Mouse (Mus musculus) midbrain, embryonic 12.5 days (tissue): ENCODE data around the gene Olfr1373. TPM values are rescaled to one million over a fixed set of nuclear protein-coding genes. Genes with fewer than 3 reads are reported as not detected.
"Not testable (repeated sequence)": the region's sequence is repeated elsewhere in the genome, so short reads cannot be mapped to it uniquely, and the experiment has no call there.

Experiments used
- ATAC-seq: fragments of 200-750 bp; cut with Nextera tagmentation; 2 replicates; pipeline ENCODE4 v1.8.0; 2017; ENCODE audit warnings: low read depth, moderate TSS enrichment, moderate library complexity; ENCODE audit not compliant: low FRiP score
- H3K27ac ChIP-seq: fragments of 300-500 bp; sonication (generic); replicated peaks from 2 replicates; pipeline ENCODE4 v1.5.1; 2016; ENCODE audit warnings: mild to moderate bottlenecking
- H3K27me3 ChIP-seq: fragments of 300-500 bp; sonication (generic); 2 replicates; pipeline ENCODE4 v1.6.1; 2016; ENCODE audit warnings: mild to moderate bottlenecking
- H3K36me3 ChIP-seq: fragments of 300-500 bp; sonication (generic); 2 replicates; pipeline ENCODE4 v1.6.1; 2016
- H3K4me1 ChIP-seq: fragments of 300-500 bp; sonication (generic); 2 replicates; pipeline ENCODE4 v1.6.1; 2016
- H3K4me2 ChIP-seq: fragments of 300-500 bp; sonication (generic); replicated peaks from 2 replicates; pipeline ENCODE4 v1.6.1; 2016; ENCODE audit warnings: mild to moderate bottlenecking, moderate library complexity
- H3K4me3 ChIP-seq: fragments of 300-500 bp; sonication (generic); 2 replicates; pipeline ENCODE4 v1.5.1; 2016; ENCODE audit warnings: mild to moderate bottlenecking
- H3K9ac ChIP-seq: fragments of 300-500 bp; sonication (generic); replicated peaks from 2 replicates; pipeline ENCODE4 v1.6.1; 2016; ENCODE audit warnings: mild to moderate bottlenecking, moderate library complexity
- H3K9me3 ChIP-seq: fragments of 300-500 bp; sonication (generic); 2 replicates; pipeline ENCODE4 v1.6.1; 2016; ENCODE audit warnings: mild to moderate bottlenecking
- WGBS: fragments of 180-500 bp; shearing (Covaris S2); methylation state at CpG from one replicate; pipeline ENCODE4 v1.1.7; 2016; 5-methylcytosine and 5-hydroxymethylcytosine counted together
- polyA plus RNA-seq: library from polyadenylated mRNA; unstranded; fragments of >200 nt; fragmentation: Nextera tagmentation; extraction: Ambion mirVana; gene quantifications from 2 replicates; pipeline ENCODE4 v1.2.1, GENCODE M21; 2016

Gene Olfr1373
- not detected in 2 replicates for polyA plus RNA-seq

DNA sequence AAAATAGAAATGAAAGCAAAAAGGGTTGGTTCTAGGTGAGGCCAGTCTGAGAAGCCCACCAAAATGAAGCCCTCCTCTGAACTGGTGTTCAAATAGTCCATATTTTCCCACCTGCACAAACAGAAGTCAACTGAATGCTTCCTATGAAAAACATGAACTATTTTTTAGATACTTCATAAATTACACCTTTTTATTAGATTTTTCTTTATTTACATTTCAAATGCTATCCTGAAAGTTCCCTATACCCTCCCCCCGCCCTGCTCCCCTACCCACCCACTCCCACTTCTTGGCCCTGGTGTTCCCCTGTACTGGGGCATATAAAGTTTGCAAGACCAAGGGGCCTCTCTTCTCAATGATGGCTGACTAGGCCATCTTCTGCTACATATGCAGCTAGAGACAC, at the start of gene Olfr1373:
Gene Olfr1373 (minus strand): TSS at position 101 of the 400 bp plus-strand sequence.
- not testable (repeated sequence) for H3K36me3 ChIP-seq, H3K4me3 ChIP-seq, H3K9me3 ChIP-seq, H3K4me2 ChIP-seq, ATAC-seq, H3K4me1 ChIP-seq, H3K9ac ChIP-seq, H3K27ac ChIP-seq, H3K27me3 ChIP-seq
- WGBS: 93% methylated on average over 1 of the region's 1 CpGs

DNA sequence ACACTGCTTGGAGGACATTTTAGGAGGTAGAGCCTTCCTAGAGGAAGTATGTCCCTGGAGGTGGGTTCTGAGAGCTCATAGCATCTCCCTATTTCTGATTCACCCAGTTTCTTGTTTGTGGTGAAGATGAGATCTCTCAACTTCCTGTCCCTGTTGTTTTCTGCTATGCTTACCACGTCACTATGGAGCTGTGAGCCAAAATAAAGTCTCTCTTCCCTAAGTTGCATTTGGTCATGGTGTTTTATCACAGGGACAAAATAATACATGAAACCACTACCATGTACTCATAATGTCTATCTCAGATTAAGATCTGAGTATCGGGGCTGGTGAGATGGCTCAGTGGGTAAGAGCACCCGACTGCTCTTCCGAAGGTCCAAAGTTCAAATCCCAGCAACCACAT, 35.3 kb upstream of the Olfr1373 start:
- H3K9me3 ChIP-seq, H3K36me3 ChIP-seq, H3K9ac ChIP-seq, H3K27ac ChIP-seq, H3K4me2 ChIP-seq, ATAC-seq, H3K4me1 ChIP-seq, H3K27me3 ChIP-seq, H3K4me3 ChIP-seq: not testable (repeated sequence)
- WGBS: 90% methylated on average over 4 of the region's 4 CpGs

DNA sequence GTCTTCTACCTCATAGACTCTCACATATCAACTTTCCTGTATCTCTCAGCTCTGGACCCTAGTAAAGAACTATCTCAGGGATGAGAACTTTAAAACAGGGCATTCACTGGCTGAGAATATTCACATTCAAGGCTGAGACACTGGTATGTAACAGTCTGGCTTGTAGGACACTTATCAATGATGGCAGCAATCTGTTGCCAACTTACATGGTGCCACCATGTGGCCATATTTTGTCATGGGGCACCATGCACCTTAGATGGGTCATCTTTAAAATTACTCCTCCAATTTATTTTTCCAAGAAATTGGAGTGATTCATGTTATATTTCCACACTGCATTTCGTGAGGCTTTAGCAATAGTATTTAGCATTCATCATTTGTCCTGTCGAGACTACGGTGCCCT, 34.6 kb upstream of the Olfr1373 start:
- H3K4me1 ChIP-seq, H3K36me3 ChIP-seq, ATAC-seq, H3K9ac ChIP-seq, H3K27me3 ChIP-seq, H3K9me3 ChIP-seq, H3K4me2 ChIP-seq, H3K4me3 ChIP-seq, H3K27ac ChIP-seq: not testable (repeated sequence)
- 100% methylated on average over 2 of the region's 3 CpGs for WGBS

DNA sequence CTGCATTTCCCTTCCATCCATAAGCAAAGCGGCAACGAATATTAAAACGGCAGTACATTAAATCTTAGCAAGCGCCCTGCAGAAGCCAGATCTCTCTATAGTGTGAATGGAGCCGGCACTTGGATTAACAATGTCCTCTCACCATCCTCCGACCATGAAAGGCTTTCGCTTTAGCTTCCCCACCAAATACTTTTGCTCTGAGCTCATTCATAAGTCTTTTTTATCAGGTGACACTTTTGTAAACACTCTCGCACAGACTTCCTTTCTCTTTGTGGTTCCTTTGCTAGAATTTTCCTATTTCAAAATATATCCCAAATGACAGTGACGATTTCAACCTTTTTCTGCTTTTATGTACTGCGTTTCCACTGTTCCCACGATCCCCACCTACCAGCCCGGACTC, 23.1 kb upstream of the Olfr1373 start:
- H3K36me3 ChIP-seq: no peaks in the 10 kb centered on the region
- peak overlapping the region; percentile 66 for H3K4me2 ChIP-seq
- H3K27ac ChIP-seq: no peak overlapping the region
- peaks cover 60% of the 10 kb centered on the region for H3K27me3 ChIP-seq
- H3K9me3 ChIP-seq: no peaks in the 10 kb centered on the region
- no peak overlapping the region for H3K9ac ChIP-seq
- WGBS: 24% methylated on average over 12 of the region's 12 CpGs
- H3K4me3 ChIP-seq: peak overlapping the region; percentile 43
- H3K4me1 ChIP-seq: 0 out of 2 replicates have a peak, but pooled peaks cover 4% of the 10 kb centered on the region
- no peak for ATAC-seq

DNA sequence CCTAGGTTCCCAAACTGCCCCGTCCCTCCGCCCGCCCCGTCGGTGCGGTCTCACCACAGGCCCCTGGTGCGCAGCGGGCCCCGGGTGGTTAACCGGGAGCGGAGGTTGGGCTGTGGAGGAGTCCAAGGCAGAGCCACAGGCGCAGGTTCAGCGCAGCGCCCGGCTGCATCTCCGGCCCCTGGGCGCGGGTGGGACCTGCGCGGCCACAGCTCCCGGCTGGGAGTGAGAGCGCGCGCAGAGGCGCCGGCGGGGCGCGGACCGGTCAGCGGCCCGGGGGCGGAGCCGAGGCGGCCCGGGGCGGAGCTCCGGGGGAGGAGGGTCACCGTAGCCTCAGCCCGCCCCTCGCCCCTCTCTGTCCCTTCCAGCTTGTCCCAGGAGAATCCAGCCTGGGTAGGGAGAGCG, 22.6 kb upstream of the Olfr1373 start:
- under 1% methylated on average over 35 of the region's 42 CpGs for WGBS
- H3K27me3 ChIP-seq: peaks cover 60% of the 10 kb centered on the region
- H3K9me3 ChIP-seq, H3K9ac ChIP-seq, H3K36me3 ChIP-seq, H3K27ac ChIP-seq, H3K4me1 ChIP-seq: not testable (repeated sequence)
- peak overlapping the region; percentile 66 for H3K4me2 ChIP-seq
- peak; percentile 75 for ATAC-seq
- peak overlapping the region; percentile 43 for H3K4me3 ChIP-seq

DNA sequence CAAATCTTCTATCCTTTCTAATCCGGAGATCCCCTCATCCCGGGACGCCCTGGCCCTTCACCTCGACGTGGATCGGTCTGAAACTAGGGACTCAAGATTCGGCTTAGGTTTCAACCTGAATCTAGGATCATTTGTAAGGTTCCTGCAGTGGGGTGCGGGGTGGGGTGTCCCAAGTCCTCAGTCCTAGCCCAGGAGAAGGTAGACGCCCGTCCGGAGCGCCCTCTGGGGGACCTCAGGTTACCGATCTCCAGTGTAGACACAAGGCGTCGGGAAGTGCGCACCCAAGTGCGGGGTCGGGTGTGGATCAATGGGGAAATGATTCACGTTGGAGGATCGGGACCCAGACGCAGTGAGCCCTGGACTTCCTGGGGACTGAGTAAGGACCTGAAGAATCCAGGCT, 21.8 kb upstream of the Olfr1373 start:
- no peaks in the 10 kb centered on the region for H3K36me3 ChIP-seq
- H3K9ac ChIP-seq: no peak overlapping the region
- H3K27me3 ChIP-seq: peaks cover 60% of the 10 kb centered on the region
- ATAC-seq: no peak
- 0 out of 2 replicates have a peak, but pooled peaks cover 4% of the 10 kb centered on the region for H3K4me1 ChIP-seq
- no peak overlapping the region for H3K27ac ChIP-seq
- H3K4me3 ChIP-seq: no peak overlapping the region
- WGBS: 2% methylated on average over 21 of the region's 21 CpGs
- peak overlapping the region; percentile 17; the same call in 1 of the 2 replicates for H3K4me2 ChIP-seq
- no peaks in the 10 kb centered on the region for H3K9me3 ChIP-seq

DNA sequence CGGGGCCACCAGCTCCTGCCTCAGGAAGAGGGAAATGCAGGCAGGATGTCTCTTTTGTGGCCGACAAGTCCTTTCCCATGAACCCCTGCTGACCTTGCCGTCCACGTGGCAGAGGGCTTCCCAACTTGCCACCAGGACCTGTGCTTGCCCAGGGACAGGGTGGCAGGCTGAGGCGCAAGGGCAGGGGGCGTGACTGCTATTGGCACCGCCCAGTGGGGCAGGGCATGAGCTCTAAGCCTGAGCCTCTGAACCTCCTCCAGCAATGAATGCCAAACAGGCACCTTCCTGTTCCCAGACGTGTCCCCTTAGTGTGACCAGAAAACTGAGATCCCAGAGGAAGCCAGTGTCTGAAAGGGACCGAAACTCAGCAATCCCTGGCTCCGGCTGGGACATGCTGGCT, 18.6 kb upstream of the Olfr1373 start:
- ATAC-seq: no peak
- 43% methylated on average over 10 of the region's 10 CpGs for WGBS
- Histone ChIP-seq H3K4me1 (0 out of 2 replicates have a peak, but pooled peaks cover 4% of the 10 kb centered on the region), H3K4me2 (no peak overlapping the region), H3K36me3 (no peaks in the 10 kb centered on the region), H3K9me3 (no peaks in the 10 kb centered on the region), H3K27ac (no peak overlapping the region), H3K27me3 (peaks cover 42% of the 10 kb centered on the region), H3K4me3 (no peak overlapping the region), H3K9ac (no peak overlapping the region)

DNA sequence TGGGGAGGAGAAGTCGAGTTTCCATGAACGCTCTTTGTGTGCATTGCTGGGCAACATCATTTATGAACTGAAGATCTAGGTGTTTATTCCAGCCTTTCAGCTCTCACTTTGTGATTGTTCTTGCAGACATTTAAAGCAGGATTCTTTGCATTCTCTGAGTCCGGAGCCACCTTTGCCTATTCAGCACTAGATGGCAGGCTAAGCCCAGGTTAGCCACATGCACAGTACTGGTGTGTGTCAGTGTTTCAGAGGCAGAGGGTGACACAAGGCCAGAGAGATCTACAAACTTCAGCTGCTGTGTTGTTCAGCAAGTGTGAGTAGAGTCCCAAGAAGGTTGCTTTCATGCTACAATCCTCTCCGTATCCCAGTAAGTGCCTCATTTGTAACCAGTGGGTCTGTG, 1.7 kb downstream of the Olfr1373 start:
- not testable (repeated sequence) for H3K4me1 ChIP-seq, H3K36me3 ChIP-seq, H3K4me2 ChIP-seq, H3K9me3 ChIP-seq, H3K27me3 ChIP-seq, H3K9ac ChIP-seq, H3K27ac ChIP-seq, H3K4me3 ChIP-seq, ATAC-seq
- WGBS: 49% methylated on average over 4 of the region's 4 CpGs

DNA sequence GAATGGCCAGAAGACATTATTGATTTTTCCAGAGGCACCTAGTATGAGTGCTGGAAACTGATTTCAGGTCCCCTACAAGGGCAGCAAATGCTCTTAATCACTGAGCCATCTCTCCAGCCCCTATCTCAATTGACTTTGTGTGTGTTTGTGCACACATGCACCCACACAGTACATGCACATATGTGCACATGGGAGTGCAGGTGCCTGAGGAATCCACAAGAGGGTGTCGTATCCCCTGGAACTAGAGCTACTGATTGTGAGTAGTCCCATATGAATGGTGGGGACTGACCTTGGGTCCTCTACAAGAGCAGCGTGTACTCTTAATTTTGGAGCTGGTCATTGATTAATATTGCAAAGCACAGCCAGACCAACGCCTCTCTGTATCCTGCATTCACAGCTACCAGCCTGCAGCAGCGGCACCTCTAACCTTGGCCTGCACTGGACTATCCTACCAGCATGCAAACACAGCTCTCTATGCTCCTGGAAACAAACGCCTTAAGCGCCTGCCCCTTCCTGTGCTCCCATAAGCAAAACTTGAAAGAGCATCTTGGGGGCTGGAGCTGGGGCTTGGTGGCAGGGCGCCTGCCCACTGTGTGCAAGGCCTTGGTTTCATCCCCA, 14.8 kb downstream of the Olfr1373 start:
- 86% methylated on average over 7 of the region's 7 CpGs for WGBS
- H3K36me3 ChIP-seq: 0 out of 2 replicates have a peak, but pooled peaks cover 1% of the 10 kb centered on the region
- H3K9me3 ChIP-seq: peaks cover 8% of the 10 kb centered on the region; the same call in 1 of the 2 replicates
- no peak overlapping the region for H3K4me2 ChIP-seq
- H3K27me3 ChIP-seq: no peaks in the 10 kb centered on the region
- no peak overlapping the region for H3K9ac ChIP-seq
- no peak overlapping the region for H3K27ac ChIP-seq
- no peaks in the 10 kb centered on the region for H3K4me1 ChIP-seq
- ATAC-seq: no peak
- H3K4me3 ChIP-seq: no peak overlapping the region

DNA sequence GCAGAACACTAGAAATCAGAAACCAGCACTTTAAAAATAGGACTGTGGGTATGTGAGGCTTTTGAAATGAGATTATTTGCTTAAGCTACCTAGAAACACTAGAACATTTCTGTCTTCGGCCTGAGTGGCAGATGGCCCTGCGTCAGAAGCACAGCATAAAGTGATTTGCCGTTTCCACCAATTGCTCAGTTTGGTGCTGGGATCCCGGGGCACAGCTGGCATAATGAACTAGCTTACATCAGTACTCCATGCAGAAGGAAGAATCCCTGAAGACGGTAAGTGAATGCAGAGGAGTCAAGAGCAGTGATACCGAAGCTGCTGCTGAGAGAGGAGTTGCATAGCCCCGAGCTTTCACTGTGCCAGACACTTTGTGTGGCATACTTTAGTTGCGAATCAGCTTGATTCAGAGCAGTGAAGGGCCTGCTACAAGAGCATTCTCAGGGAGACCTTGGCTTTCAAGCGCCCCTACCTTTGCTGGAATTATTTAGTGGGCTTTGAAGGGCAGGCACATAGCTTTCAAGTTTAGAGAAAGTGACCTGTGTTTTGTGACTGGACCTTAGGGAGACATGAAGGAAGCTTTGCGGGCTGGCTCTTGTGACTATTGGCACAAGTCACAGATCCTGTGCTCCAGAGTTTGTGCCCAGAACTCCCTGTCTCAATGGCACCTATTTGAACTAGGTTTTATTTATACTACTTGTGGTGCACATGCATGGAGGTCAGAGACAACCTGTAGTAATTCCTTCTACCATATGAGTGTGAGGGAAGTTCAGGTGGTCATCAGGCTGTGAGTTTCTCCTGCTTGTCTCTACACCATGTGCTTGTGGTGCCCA, 15.5 kb downstream of the Olfr1373 start:
- no peaks in the 10 kb centered on the region for H3K27me3 ChIP-seq
- H3K27ac ChIP-seq: no peak overlapping the region
- H3K4me2 ChIP-seq: no peak overlapping the region
- H3K9me3 ChIP-seq: 0 out of 2 replicates have a peak, but pooled peaks cover 2% of the 10 kb centered on the region
- H3K4me1 ChIP-seq: no peaks in the 10 kb centered on the region
- ATAC-seq: no peak
- no peak overlapping the region for H3K4me3 ChIP-seq
- WGBS: 80% methylated on average over 10 of the region's 10 CpGs
- no peak overlapping the region for H3K9ac ChIP-seq
- H3K36me3 ChIP-seq: peaks cover 8% of the 10 kb centered on the region

DNA sequence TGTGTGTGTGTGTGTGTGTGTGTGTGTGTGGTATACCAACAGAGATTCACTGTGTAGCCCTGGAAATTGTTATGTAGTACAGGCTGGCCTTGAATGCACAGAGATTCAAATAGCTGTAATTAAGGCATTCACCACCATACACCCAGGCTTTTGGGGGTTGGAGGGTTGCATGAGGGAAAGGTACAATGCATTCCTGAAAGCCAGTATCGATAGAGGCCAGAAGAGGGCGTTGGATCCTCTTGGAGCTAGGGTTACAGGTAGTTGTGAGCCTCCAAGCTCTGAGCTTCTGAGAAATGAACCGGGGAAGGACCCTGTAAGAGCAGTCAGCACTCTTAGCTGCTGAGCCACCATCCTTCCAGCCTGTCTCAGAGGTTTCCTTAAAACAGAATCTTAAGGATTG, 16.2 kb downstream of the Olfr1373 start:
- no peak overlapping the region for H3K4me2 ChIP-seq
- H3K4me3 ChIP-seq: no peak overlapping the region
- WGBS: 31% methylated on average over 3 of the region's 3 CpGs
- ATAC-seq: no peak
- H3K27me3 ChIP-seq: no peaks in the 10 kb centered on the region
- H3K27ac ChIP-seq: 0 out of 2 replicates have a peak overlapping the region, but pooled peaks have one; percentile 52
- H3K4me1 ChIP-seq: no peaks in the 10 kb centered on the region
- H3K36me3 ChIP-seq: peaks cover 15% of the 10 kb centered on the region
- H3K9me3 ChIP-seq: 0 out of 2 replicates have a peak, but pooled peaks cover 2% of the 10 kb centered on the region
- no peak overlapping the region for H3K9ac ChIP-seq

DNA sequence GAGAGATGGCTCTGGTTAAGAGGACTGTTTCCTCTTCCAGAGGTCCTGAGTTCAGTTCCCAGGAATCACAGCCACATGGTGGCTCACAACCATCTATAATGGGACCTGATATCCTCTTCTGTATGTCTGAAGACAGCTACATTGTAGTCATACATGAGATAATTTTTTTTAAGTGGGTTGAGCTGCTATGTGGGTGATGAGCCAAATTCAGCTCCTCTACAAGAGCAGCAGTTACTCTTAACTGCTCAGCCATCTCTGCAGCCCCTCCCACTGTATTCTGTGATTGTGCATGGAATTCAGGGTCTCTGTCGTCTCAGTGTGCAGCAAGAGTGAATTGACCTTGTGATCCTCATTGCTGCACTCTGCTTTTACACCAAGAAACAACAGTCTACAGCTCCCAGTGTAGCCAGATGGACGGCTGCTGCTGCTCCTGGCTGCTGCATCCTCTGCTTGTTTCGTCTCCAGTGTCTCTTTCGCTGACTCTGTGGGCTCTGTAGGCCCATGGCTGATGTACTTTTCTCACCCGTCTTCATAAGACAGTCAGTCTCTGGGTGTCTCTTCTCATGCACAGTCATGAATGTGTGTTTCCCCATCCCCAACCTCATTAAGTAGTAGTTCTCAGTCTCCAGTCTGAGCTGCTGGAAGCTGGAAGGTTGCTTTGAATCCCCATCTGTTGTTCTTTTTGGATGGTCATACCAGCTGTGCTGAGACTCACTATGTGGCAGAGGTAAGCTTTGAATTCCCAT, 16.8 kb downstream of the Olfr1373 start:
- no peak for ATAC-seq
- Histone ChIP-seq H3K9me3 (no peaks in the 10 kb centered on the region), H3K4me1 (no peaks in the 10 kb centered on the region), H3K9ac (no peak overlapping the region), H3K36me3 (peaks cover 20% of the 10 kb centered on the region), H3K4me2 (no peak overlapping the region), H3K27me3 (no peaks in the 10 kb centered on the region), H3K4me3 (no peak overlapping the region), H3K27ac (peak overlapping the region; percentile 52)
- 68% methylated on average over 5 of the region's 5 CpGs for WGBS
